ENCODE assay signal across 24 mouse cellular contexts in genomic region chr6:49079313-49079712, GRCm38 (mm10).
"Had no signal": no experiment of that assay in that cellular context is flagged by ENCODE, and none has a peak within 500 bp of the region (broad histone marks: within the 10 kb centered on the region; RNA-seq: fewer than 3 reads in every experiment).

No protein-coding gene starts in this region.

- ATAC-seq: forebrain, embryonic 13.5 days; forebrain, embryonic 14.5 days; forebrain, embryonic 15.5 days; forebrain, embryonic 16.5 days; forebrain, postnatal 0 days had no signal

- H3K9me3 ChIP-seq: embryonic facial prominence, embryonic 10.5 days; embryonic facial prominence, embryonic 12.5 days; embryonic facial prominence, embryonic 13.5 days; embryonic facial prominence, embryonic 15.5 days; forebrain, embryonic 10.5 days; forebrain, embryonic 12.5 days; forebrain, embryonic 13.5 days; forebrain, embryonic 15.5 days; heart, embryonic 10.5 days had no signal

- H3K27me3 ChIP-seq: embryonic facial prominence, embryonic 12.5 days; embryonic facial prominence, embryonic 13.5 days; embryonic facial prominence, embryonic 15.5 days; forebrain, embryonic 12.5 days; forebrain, embryonic 13.5 days; forebrain, embryonic 15.5 days had no signal

- H3K9ac ChIP-seq: embryonic facial prominence, embryonic 12.5 days; embryonic facial prominence, embryonic 13.5 days; embryonic facial prominence, embryonic 15.5 days; forebrain, embryonic 12.5 days; forebrain, embryonic 13.5 days; forebrain, embryonic 15.5 days; forebrain, postnatal 0 days had no signal

- H3K4me3 ChIP-seq: embryonic facial prominence, embryonic 10.5 days; embryonic facial prominence, embryonic 12.5 days; embryonic facial prominence, embryonic 13.5 days; embryonic facial prominence, embryonic 15.5 days; erythroblast, embryonic 14.5 days; forebrain, embryonic 10.5 days; forebrain, embryonic 12.5 days; forebrain, embryonic 13.5 days; forebrain, embryonic 15.5 days; gastrocnemius, adult 2 months; heart, adult 2 months; heart, embryonic 10.5 days had no signal

- DNase-seq: cerebellum, postnatal 14 days; cerebellum, postnatal 25 days; cerebellum, postnatal 36 days; embryo, embryonic 11 days; forebrain, postnatal 0 days; gastrocnemius, adult 2 months; gastrocnemius, postnatal 10 days; gastrocnemius, postnatal 14 days; gastrocnemius, postnatal 25 days; gastrocnemius, postnatal 36 days; heart, adult 18-20 months; heart, adult 2 months had no signal

- H3K27ac ChIP-seq: embryonic facial prominence, embryonic 10.5 days; embryonic facial prominence, embryonic 12.5 days; embryonic facial prominence, embryonic 13.5 days; embryonic facial prominence, embryonic 15.5 days; forebrain, embryonic 10.5 days; forebrain, embryonic 12.5 days; forebrain, embryonic 13.5 days; forebrain, embryonic 15.5 days; gastrocnemius, adult 2 months; heart, adult 2 months; heart, embryonic 10.5 days had no signal
